Mouse (Mus musculus): Measurements from ENCODE around the gene Hivep2. TPM values are rescaled to one million over a fixed set of nuclear protein-coding genes. Genes with fewer than 3 reads are reported as not detected.

The Hivep2 gene
- polyA plus RNA-seq (2014; fragmentation: Illumina TruSeq; extraction: RNeasy Lipid Tissue Mini Kit (QIAGEN cat#74804); ENCODE audit: low read depth, low replicate concordance), result 13.2 TPM

GRCm38 (mm10) chr10:13965974-13966829 lies at the start of gene Hivep2:
Hivep2 (plus strand) TSS chr10:13966075.

Other genes starting within 250 kb of the Hivep2 start
- gene Aig1, start 97.1 kb upstream of the Hivep2 start, polyA plus RNA-seq (2014; fragmentation: Illumina TruSeq; extraction: RNeasy Lipid Tissue Mini Kit (QIAGEN cat#74804); ENCODE audit: low read depth, low replicate concordance), result 63.4 TPM